Mouse (Mus musculus) neural tube, embryonic 11.5 days (tissue): Measurements from ENCODE around the gene Adamts4. TPM values are rescaled to one million over a fixed set of nuclear protein-coding genes. Genes with fewer than 3 reads are reported as not detected.

Experiments
- ATAC-seq: fragments of 200-750 bp; cut with Nextera tagmentation; 2 replicates; pipeline ENCODE4 v1.8.0; 2017; ENCODE audit warnings: moderate number of reproducible peaks, mild to moderate bottlenecking, moderate TSS enrichment, moderate library complexity; ENCODE audit not compliant: insufficient read depth, low FRiP score, low TSS enrichment
- DNase-seq: peaks from one replicate; pipeline ENCODE4 v3.0.0-alpha.2; 2015; ENCODE audit warnings: low spot score
- H3K27ac ChIP-seq: fragments of 300-500 bp; sonication (generic); 2 replicates; pipeline ENCODE4 v1.5.1; 2014; ENCODE audit warnings: low read depth, mild to moderate bottlenecking, low read length
- H3K27me3 ChIP-seq: fragments of 300-500 bp; sonication (generic); 2 replicates; pipeline ENCODE4 v1.6.1; 2014; ENCODE audit warnings: mild to moderate bottlenecking, low read length, mixed read lengths; ENCODE audit not compliant: control insufficient read depth, insufficient read depth
- H3K36me3 ChIP-seq: fragments of 300-500 bp; sonication (generic); 2 replicates; pipeline ENCODE4 v1.6.1; 2014; ENCODE audit warnings: mild to moderate bottlenecking, low read length, moderate library complexity, mixed read lengths; ENCODE audit not compliant: control insufficient read depth, insufficient read depth
- H3K4me1 ChIP-seq: fragments of 300-500 bp; sonication (generic); 2 replicates; pipeline ENCODE4 v1.6.1; 2014; ENCODE audit warnings: low read length, mixed read lengths; ENCODE audit not compliant: control insufficient read depth, insufficient read depth
- H3K4me2 ChIP-seq: fragments of 300-500 bp; sonication (generic); 2 replicates; pipeline ENCODE4 v1.6.1; 2014; ENCODE audit warnings: low read depth, mild to moderate bottlenecking, moderate library complexity
- H3K4me3 ChIP-seq: fragments of 300-500 bp; sonication (generic); 2 replicates; pipeline ENCODE4 v1.5.1; 2014; ENCODE audit warnings: low read depth, low read length
- H3K9ac ChIP-seq: fragments of 300-500 bp; sonication (generic); 2 replicates; pipeline ENCODE4 v1.6.1; 2014; ENCODE audit warnings: mild to moderate bottlenecking, low read length
- H3K9me3 ChIP-seq: fragments of 300-500 bp; sonication (generic); 2 replicates; pipeline ENCODE4 v1.6.1; 2016; ENCODE audit warnings: low read length; ENCODE audit not compliant: control insufficient read depth
- whole genome bisulfite sequencing: fragments of 180-500 bp; shearing (Covaris S2); extraction: QIAGEN DNeasy Blood & Tissue Kit; methylation state at CpG from one replicate; pipeline ENCODE4 v1.1.7; 2014; 5-methylcytosine and 5-hydroxymethylcytosine counted together
- polyA plus RNA-seq: library from polyadenylated mRNA; unstranded; fragments of >200 nt; fragmentation: Nextera tagmentation; extraction: Ambion mirVana; gene quantifications from 2 replicates; pipeline ENCODE4 v1.2.1, GENCODE M21; 2014

The Adamts4 gene
- polyA plus RNA-seq, 1 experiment from 2014 or later, result 5.0 TPM

GRCm38 (mm10) chr1:171216241-171216955 is 33.8 kb upstream of the Adamts4 start:
- Histone ChIP-seq H3K9me3 (no peaks in the 10 kb centered on the region), H3K27ac (no peak overlapping the region), H3K4me3 (no peak overlapping the region), H3K27me3 (no peaks in the 10 kb centered on the region), H3K36me3 (no peaks in the 10 kb centered on the region), H3K9ac (no peak overlapping the region), H3K4me2 (no peak overlapping the region), H3K4me1 (0 out of 2 replicates have a peak, but pooled peaks cover under 1% of the 10 kb centered on the region)
- no peak for ATAC-seq
- 90% methylated on average over 18 of the region's 18 CpGs for WGBS
- DNase-seq, result no peak

GRCm38 (mm10) chr1:171220871-171221270 is 29.4 kb upstream of the Adamts4 start:
- peak overlapping the region; percentile 56 for H3K4me2 ChIP-seq
- 8% methylated on average over 10 of the region's 10 CpGs for WGBS

GRCm38 (mm10) chr1:171221281-171222193 is 28.7 kb upstream of the Adamts4 start:
- DNase-seq (peak; percentile 14), ATAC-seq (no peak; the same call in 1 of the 2 replicates)
- Histone ChIP-seq H3K27me3 (no peaks in the 10 kb centered on the region), H3K27ac (no peak overlapping the region), H3K9me3 (no peaks in the 10 kb centered on the region), H3K4me2 (peak overlapping the region; percentile 56), H3K9ac (peak overlapping the region; percentile 44), H3K4me3 (peak overlapping the region; percentile 50), H3K4me1 (0 out of 2 replicates have a peak, but pooled peaks cover 4% of the 10 kb centered on the region), H3K36me3 (no peaks in the 10 kb centered on the region)
- WGBS, result 5% methylated on average over 22 of the region's 22 CpGs

More at GRCm38 (mm10) chr1:171220871-171221270, 29.4 kb upstream of the Adamts4 start:
- Histone ChIP-seq H3K36me3 (no peaks in the 10 kb centered on the region), H3K9ac (no peak overlapping the region), H3K4me1 (0 out of 2 replicates have a peak, but pooled peaks cover 4% of the 10 kb centered on the region), H3K27me3 (no peaks in the 10 kb centered on the region), H3K4me3 (no peak overlapping the region), H3K27ac (no peak overlapping the region), H3K9me3 (no peaks in the 10 kb centered on the region)
- ATAC-seq, result peak; percentile 24; the same call in 1 of the 2 replicates
- peak; percentile 83 for DNase-seq

DNA sequence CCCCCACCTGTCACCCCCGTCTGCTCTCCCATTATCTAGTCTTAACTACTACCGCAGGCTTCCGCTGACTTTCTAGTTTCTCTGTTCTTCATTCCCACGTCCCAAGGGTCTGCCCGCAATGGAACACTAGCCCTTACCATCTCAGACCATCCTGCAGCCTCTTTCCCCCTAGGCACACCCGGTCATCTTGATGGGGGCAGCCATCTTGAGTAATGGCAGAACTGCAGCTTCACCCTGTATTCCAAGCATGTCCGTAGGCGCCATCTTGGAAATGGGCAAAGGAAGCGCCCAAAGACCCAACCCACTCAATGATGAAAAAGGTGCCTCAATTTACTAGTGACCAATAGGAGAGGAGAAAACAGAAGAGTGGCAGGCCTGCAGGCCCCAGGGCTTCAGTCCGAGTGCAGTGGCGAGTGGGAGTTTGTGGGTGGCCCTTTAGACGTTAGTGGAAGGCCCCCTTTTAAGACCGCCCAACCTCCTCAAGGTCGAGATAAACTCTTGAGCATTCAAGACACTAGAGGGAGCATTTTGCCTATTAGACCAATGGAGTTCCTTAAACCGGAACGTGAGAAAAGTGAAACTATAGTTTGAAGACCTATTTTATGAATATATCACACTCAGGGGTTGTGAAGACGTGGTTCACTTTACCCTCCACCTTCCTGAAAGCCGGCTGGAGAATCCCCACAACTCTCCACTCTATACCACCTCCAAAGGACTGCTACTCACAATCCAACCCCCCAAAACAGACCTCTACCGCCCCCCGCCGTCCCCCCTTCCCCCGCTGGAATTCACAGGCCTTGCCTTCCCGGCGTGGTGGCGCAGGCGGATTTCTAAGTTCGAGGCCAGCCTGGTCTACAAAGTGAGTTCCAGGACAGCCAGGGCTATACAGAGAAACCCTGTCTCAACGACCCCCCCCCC is 27.7 kb upstream of the Adamts4 start, which contains the start of gene Tomm40l:
Gene Tomm40l (minus strand): TSS at position 277 of the 918 bp plus-strand sequence.
- H3K36me3 ChIP-seq, result no peaks in the 10 kb centered on the region
- H3K9me3 ChIP-seq, result no peaks in the 10 kb centered on the region
- ATAC-seq, result peak; percentile 97
- H3K27me3 ChIP-seq, result no peaks in the 10 kb centered on the region
- H3K4me3 ChIP-seq, result peak within 1 kb of the TSS; percentile 50
- 0 out of 2 replicates have a peak within 1 kb of the TSS, but pooled peaks have one; percentile 58 for H3K27ac ChIP-seq
- peak within 1 kb of the TSS; percentile 56 for H3K4me2 ChIP-seq
- peak within 1 kb of the TSS; percentile 44 for H3K9ac ChIP-seq
- WGBS, result 3% methylated on average over 28 of the region's 28 CpGs
- 0 out of 2 replicates have a peak, but pooled peaks cover 4% of the 10 kb centered on the region for H3K4me1 ChIP-seq
- peak; percentile 92 for DNase-seq

DNA sequence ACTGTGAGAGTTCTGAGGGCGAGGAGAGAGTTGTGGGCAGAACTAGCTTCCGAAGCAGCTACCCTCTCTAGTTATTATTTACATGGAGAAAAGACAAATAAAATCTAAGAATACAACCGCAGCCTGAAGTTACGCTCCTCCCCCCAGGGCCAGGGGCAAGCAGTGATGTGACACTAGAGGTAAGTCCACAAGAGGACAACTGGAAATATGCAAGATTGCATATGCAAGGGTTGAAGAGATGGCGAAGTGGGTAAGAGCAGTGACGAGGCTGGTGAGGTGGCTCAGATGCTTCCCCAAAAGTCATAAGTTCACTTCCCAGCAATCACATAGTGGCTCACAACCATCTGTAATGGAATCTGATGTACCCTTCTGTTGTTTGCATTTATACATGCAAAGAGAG is 27.1 kb upstream of the Adamts4 start:
- Histone ChIP-seq H3K9me3 (no peaks in the 10 kb centered on the region), H3K36me3 (no peaks in the 10 kb centered on the region), H3K4me1 (0 out of 2 replicates have a peak, but pooled peaks cover 4% of the 10 kb centered on the region), H3K27ac (no peak overlapping the region), H3K9ac (no peak overlapping the region), H3K27me3 (no peaks in the 10 kb centered on the region), H3K4me2 (peak overlapping the region; percentile 35), H3K4me3 (peak overlapping the region; percentile 23)
- DNase-seq (no peak), ATAC-seq (no peak)
- WGBS, result 90% methylated on average over 6 of the region's 6 CpGs

DNA sequence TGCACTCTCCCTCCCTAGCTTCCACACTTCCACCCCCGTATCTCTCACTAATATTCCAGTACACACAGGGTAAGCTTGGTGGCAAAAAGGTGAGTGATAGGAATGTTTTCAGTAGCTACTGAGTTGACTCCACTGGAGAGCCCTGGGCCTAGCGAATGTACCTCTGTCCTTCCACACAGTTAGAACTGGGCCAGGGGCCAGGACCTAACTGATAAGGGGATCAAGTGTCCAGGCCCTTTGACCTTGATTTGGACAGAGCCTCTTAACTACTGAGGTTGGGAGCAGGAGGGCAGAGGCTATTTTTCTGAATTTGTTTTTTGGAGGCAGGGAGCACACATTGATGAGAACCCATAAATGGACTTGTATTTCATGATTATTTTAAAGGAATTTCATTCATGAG is 26.4 kb upstream of the Adamts4 start:
- Histone ChIP-seq H3K27ac (no peak overlapping the region), H3K4me2 (no peak overlapping the region), H3K36me3 (no peaks in the 10 kb centered on the region), H3K4me3 (no peak overlapping the region), H3K9me3 (no peaks in the 10 kb centered on the region), H3K9ac (no peak overlapping the region), H3K27me3 (no peaks in the 10 kb centered on the region), H3K4me1 (0 out of 2 replicates have a peak, but pooled peaks cover 4% of the 10 kb centered on the region)
- WGBS, result 94% methylated on average over 2 of the region's 2 CpGs
- ATAC-seq, result no peak
- DNase-seq, result no peak

DNA sequence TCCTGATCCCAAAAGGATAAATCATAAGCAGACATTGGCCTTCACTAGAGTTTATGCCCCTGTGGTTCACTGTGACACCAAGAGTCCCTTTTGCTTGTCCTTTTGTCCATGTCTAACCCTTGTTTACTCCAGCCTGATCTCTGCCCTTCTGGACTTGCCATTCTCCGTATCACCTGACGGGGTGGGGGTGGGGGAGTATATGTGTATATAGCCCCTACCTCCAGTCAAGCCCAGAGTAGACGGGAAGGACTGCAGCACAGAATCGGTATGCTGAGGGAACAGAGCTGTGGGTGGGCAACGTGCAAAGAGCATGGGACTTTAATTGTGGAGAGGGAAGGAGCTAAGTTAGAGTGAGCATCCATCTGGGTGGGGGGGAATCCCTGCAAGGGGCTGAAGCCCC is 25.4 kb upstream of the Adamts4 start, which contains the start of gene Apoa2:
Gene Apoa2 (plus strand): TSS at position 198 of the 400 bp plus-strand sequence.
- Histone ChIP-seq H3K4me2 (no peak within 1 kb of the TSS), H3K27me3 (no peaks in the 10 kb centered on the region), H3K4me3 (no peak within 1 kb of the TSS), H3K4me1 (0 out of 2 replicates have a peak, but pooled peaks cover 4% of the 10 kb centered on the region), H3K27ac (no peak within 1 kb of the TSS), H3K9me3 (no peaks in the 10 kb centered on the region), H3K36me3 (no peaks in the 10 kb centered on the region), H3K9ac (no peak within 1 kb of the TSS)
- WGBS, result 73% methylated on average over 5 of the region's 5 CpGs
- ATAC-seq, result no peak
- no peak for DNase-seq

DNA sequence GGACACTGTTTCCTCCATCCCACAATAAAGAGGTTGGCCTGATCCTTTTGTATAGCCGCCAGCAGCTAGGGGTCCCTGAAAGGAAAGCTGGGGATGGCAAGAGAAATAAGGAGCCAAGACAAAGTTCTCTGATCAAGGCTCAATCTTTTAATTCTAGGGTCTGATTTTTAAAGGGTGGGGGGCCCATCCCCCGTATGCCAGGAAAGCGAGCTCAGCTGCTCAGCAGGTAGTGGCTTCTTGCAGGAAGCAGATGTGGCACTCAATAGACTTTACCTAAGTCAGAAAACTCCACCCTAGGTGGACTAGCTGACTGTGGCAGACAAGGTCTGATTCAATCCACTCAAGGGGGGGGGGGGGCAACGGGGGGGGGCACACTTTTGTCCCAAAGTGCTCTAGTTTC is 23.4 kb upstream of the Adamts4 start:
- Histone ChIP-seq H3K4me3 (no peak overlapping the region), H3K9ac (no peak overlapping the region), H3K27ac (no peak overlapping the region), H3K4me2 (no peak overlapping the region), H3K36me3 (no peaks in the 10 kb centered on the region), H3K27me3 (no peaks in the 10 kb centered on the region), H3K9me3 (no peaks in the 10 kb centered on the region), H3K4me1 (no peaks in the 10 kb centered on the region)
- 51% methylated on average over 4 of the region's 4 CpGs for WGBS
- DNase-seq, result no peak
- ATAC-seq, result no peak
